Comparison of ENCODE assay signal across 8 mouse cellular contexts in genomic region chr9:24503067-24503857, GRCm38 (mm10). TPM values are rescaled to one million over a fixed set of nuclear protein-coding genes. Genes with fewer than 3 reads are reported as not detected.
DNase-seq lines count a peak whose midpoint lies in the region; ATAC-seq and TF ChIP-seq lines count a peak whose summit lies in the region.

Gene Dpy19l1 (minus strand): TSS chr9:24503140.

- H3K27me3 ChIP-seq in lung, embryonic 14.5 days (ENCODE audit: insufficient read depth, low read length), result no peaks in the 10 kb centered on the region

- WGBS in lung, embryonic 14.5 days, result under 1% methylated on average over 90 of the region's 99 CpGs

- H3K4me3 ChIP-seq in lung, embryonic 14.5 days (ENCODE audit: low read depth, low read length), result peak within 1 kb of the TSS; percentile 69

- peak within 1 kb of the TSS; percentile 80 for H3K9ac ChIP-seq in lung, embryonic 14.5 days

- no peaks in the 10 kb centered on the region for H3K9me3 ChIP-seq in lung, embryonic 14.5 days (ENCODE audit: low read depth, low read length)

- H3K4me2 ChIP-seq in lung, embryonic 14.5 days, result peak within 1 kb of the TSS; percentile 80

- H3K27ac ChIP-seq in lung, embryonic 14.5 days (ENCODE audit: low read depth), result peak within 1 kb of the TSS; percentile 90

- no peak for TF ChIP-seq CTCF in lung, embryonic 14.5 days (IDR thresholded peaks at IDR 0.05; ENCODE audit: low read depth)

- H3K4me1 ChIP-seq in lung, embryonic 14.5 days (ENCODE audit: insufficient read depth), result peaks cover 10% of the 10 kb centered on the region

- peak; percentile 56 for DNase-seq in MEL-GATA-1-ER (ENCODE audit: extremely low read depth, low read depth)
- peak; percentile 89 for DNase-seq in cerebellum, adult 8-10 months
- peak; percentile 87 for DNase-seq in forelimb bud, embryonic 11.5 days (ENCODE audit: low read depth, low spot score)
- peak; percentile 77 to 90 for DNase-seq in layer of hippocampus, adult 8-10 months (ENCODE audit: low spot score in 2 of 2)
- DNase-seq in lung, embryonic 14.5 days, result peak; percentile 96
- DNase-seq in testis, postnatal 14 days (ENCODE audit: low spot score), result peak; percentile 89

- H3K36me3 ChIP-seq in lung, embryonic 14.5 days (ENCODE audit: insufficient read depth), result no peaks in the 10 kb centered on the region

- peak; percentile 72 to 85 for ATAC-seq in hematopoietic stem cell, adult 5-6 weeks (replicated peaks in 1 of 2; ENCODE audit: insufficient read depth in 1 of 2, low FRiP score in 2 of 2, low TSS enrichment in 1 of 2, low read depth in 1 of 2, poor library complexity in 2 of 2, severe bottlenecking in 2 of 2)
- peak; percentile 97 for ATAC-seq in lung, embryonic 14.5 days (ENCODE audit: insufficient read depth)
- peak; percentile 67 for ATAC-seq in neutrophil, adult 5-6 weeks (ENCODE audit: extremely low read depth, insufficient number of reproducible peaks, low FRiP score, poor library complexity, severe bottlenecking)

RNA-seq across cellular contexts. Expression of gene Dpy19l1, which starts in this region (rescaled TPM):
- 33.5 and 47.4 TPM in 2 replicates for total RNA-seq in hematopoietic stem cell, adult 5-6 weeks (2017)
- 10 to 100 TPM; 48.3 to 55.8 (median 51.8) TPM for total RNA-seq in layer of hippocampus, adult 8-10 months (2022)
- polyA plus RNA-seq in lung, embryonic 14.5 days (2014; fragmentation: Nextera tagmentation; extraction: Ambion mirVana), result 28.3 and 31.7 TPM in 2 replicates
- total RNA-seq in neutrophil, adult 5-6 weeks (2017), result 12.2 and 12.7 TPM in 2 replicates

Comparison
In these comparisons a context has a peak if more than half of its experiments do, and no peak if none do; other contexts are left out.
1. Peak in every context shown above with its lines: DNase-seq, ATAC-seq, H3K4me3 ChIP-seq and H3K27ac ChIP-seq.